Mouse (Mus musculus): ENCODE measurements around the gene Mad1l1. TPM values are rescaled to one million over a fixed set of nuclear protein-coding genes. Genes with fewer than 3 reads are reported as not detected.

Gene Mad1l1
- polyA plus RNA-seq, 1 experiment from 2014 or later, result 44.2 TPM

DNA sequence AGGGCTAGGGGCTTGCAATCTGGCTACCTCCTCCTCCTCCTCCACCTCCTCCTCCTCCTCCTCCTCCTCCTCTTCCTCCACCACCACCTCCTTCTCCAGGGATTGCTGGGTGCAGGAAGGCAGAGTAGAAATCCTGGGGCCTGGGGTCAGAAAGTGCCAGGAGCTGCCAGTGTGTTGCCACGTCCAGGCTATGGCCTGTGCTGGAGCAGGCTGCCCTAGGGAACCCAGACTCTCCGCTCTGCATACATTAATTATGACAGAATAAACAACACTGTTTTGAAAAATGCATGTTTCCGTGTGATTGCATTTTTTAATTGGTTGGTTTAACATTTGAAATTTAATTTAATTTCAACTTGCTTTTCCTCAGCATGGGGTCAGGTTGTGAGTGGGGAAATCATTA lies 285.7 kb downstream of the Mad1l1 start:
- no peak overlapping the region for H3K4me2 ChIP-seq
- H3K27ac ChIP-seq (ENCODE audit: low read depth, low read length), result no peak overlapping the region
- ATAC-seq (ENCODE audit: low FRiP score) (no peak), DNase-seq (ENCODE audit: low spot score, missing footprints) (no peak)
- H3K9ac ChIP-seq (ENCODE audit: low read length), result no peak overlapping the region
- H3K4me1 ChIP-seq (ENCODE audit: control insufficient read depth, insufficient read depth, low read length), result no peaks in the 10 kb centered on the region
- no peaks in the 10 kb centered on the region for H3K27me3 ChIP-seq (ENCODE audit: control insufficient read depth, insufficient read depth, low read length)
- H3K36me3 ChIP-seq (ENCODE audit: control insufficient read depth, insufficient read depth, low read length), result no peaks in the 10 kb centered on the region
- H3K4me3 ChIP-seq (ENCODE audit: low read depth, low read length), result no peak overlapping the region
- WGBS, result 85% methylated on average over 3 of the region's 3 CpGs
- no peaks in the 10 kb centered on the region for H3K9me3 ChIP-seq (ENCODE audit: control insufficient read depth, low read length)

DNA sequence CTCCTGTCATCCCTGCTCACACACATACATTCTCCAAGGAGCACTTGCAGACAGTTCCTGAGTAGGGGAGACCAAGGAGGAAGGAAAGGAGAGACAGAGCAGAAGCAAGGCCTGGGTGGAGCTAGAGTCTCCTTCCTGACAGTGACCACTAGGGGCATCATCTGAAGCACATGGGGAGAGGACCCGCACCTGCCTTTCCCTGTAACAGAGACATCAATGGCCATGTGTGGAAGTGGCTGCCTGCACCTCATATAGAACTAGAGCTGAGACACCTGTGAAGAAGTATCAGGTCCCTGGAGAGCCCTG lies 286.4 kb downstream of the Mad1l1 start:
- 43% methylated on average over 1 of the region's 1 CpGs for WGBS
- Histone ChIP-seq H3K9me3 (ENCODE audit: control insufficient read depth, low read length) (no peaks in the 10 kb centered on the region), H3K4me2 (no peak overlapping the region), H3K27ac (ENCODE audit: low read depth, low read length) (no peak overlapping the region), H3K4me3 (ENCODE audit: low read depth, low read length) (no peak overlapping the region), H3K27me3 (ENCODE audit: control insufficient read depth, insufficient read depth, low read length) (no peaks in the 10 kb centered on the region), H3K36me3 (ENCODE audit: control insufficient read depth, insufficient read depth, low read length) (no peaks in the 10 kb centered on the region), H3K4me1 (ENCODE audit: control insufficient read depth, insufficient read depth, low read length) (no peaks in the 10 kb centered on the region), H3K9ac (ENCODE audit: low read length) (no peak overlapping the region)
- ATAC-seq (ENCODE audit: low FRiP score) (no peak), DNase-seq (ENCODE audit: low spot score, missing footprints) (no peak)

- H3K36me3 ChIP-seq (ENCODE audit: control insufficient read depth, insufficient read depth, low read length), result no peaks in the 10 kb centered on the region
- DNase-seq (ENCODE audit: low spot score, missing footprints), result peak; percentile 69
- no peak overlapping the region for H3K4me3 ChIP-seq (ENCODE audit: low read depth, low read length)
- H3K27ac ChIP-seq (ENCODE audit: low read depth, low read length), result no peak overlapping the region
- 95% methylated on average over 5 of the region's 5 CpGs for WGBS
- H3K9ac ChIP-seq (ENCODE audit: low read length), result no peak overlapping the region
- ATAC-seq (ENCODE audit: low FRiP score), result no peak
- H3K27me3 ChIP-seq (ENCODE audit: control insufficient read depth, insufficient read depth, low read length), result no peaks in the 10 kb centered on the region
- no peak overlapping the region for H3K4me2 ChIP-seq
- H3K4me1 ChIP-seq (ENCODE audit: control insufficient read depth, insufficient read depth, low read length), result no peaks in the 10 kb centered on the region
- H3K9me3 ChIP-seq (ENCODE audit: control insufficient read depth, low read length), result no peaks in the 10 kb centered on the region
Measured at GRCm38 (mm10) chr5:140034300-140035024, 286.9 kb downstream of the Mad1l1 start.

DNA sequence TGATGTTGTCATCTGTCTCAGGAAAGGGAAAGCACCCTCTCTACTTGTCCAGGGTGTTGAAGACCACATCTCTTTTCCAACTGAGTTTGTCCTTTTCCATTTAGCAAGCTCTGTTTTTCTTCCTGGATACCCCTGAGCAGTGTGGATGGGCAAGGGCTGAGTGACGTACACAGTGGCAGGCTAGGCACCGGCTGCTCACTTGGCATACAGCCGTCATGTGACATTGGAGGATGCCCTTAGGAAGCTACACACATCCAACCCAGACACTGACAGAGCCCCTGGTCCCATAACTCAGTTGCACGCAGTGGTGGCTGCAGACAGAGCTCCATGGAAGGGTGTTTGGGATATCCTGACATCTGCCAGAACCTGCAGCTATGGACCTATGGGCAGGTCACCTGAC lies 295.0 kb downstream of the Mad1l1 start:
- DNase-seq (ENCODE audit: low spot score, missing footprints), result no peak
- no peak overlapping the region for H3K4me3 ChIP-seq (ENCODE audit: low read depth, low read length)
- H3K4me2 ChIP-seq, result no peak overlapping the region
- no peaks in the 10 kb centered on the region for H3K27me3 ChIP-seq (ENCODE audit: control insufficient read depth, insufficient read depth, low read length)
- H3K36me3 ChIP-seq (ENCODE audit: control insufficient read depth, insufficient read depth, low read length), result no peaks in the 10 kb centered on the region
- H3K27ac ChIP-seq (ENCODE audit: low read depth, low read length), result no peak overlapping the region
- no peak overlapping the region for H3K9ac ChIP-seq (ENCODE audit: low read length)
- WGBS, result 95% methylated on average over 4 of the region's 4 CpGs
- ATAC-seq (ENCODE audit: low FRiP score), result no peak
- no peaks in the 10 kb centered on the region for H3K9me3 ChIP-seq (ENCODE audit: control insufficient read depth, low read length)
- H3K4me1 ChIP-seq (ENCODE audit: control insufficient read depth, insufficient read depth, low read length), result 0 out of 2 replicates have a peak, but pooled peaks cover 4% of the 10 kb centered on the region

GRCm38 (mm10) chr5:140025301-140025700 lies 296.1 kb downstream of the Mad1l1 start:
- Histone ChIP-seq H3K36me3 (ENCODE audit: control insufficient read depth, insufficient read depth, low read length) (no peaks in the 10 kb centered on the region), H3K4me3 (ENCODE audit: low read depth, low read length) (no peak overlapping the region)
- WGBS, result 93% methylated on average over 2 of the region's 2 CpGs

DNA sequence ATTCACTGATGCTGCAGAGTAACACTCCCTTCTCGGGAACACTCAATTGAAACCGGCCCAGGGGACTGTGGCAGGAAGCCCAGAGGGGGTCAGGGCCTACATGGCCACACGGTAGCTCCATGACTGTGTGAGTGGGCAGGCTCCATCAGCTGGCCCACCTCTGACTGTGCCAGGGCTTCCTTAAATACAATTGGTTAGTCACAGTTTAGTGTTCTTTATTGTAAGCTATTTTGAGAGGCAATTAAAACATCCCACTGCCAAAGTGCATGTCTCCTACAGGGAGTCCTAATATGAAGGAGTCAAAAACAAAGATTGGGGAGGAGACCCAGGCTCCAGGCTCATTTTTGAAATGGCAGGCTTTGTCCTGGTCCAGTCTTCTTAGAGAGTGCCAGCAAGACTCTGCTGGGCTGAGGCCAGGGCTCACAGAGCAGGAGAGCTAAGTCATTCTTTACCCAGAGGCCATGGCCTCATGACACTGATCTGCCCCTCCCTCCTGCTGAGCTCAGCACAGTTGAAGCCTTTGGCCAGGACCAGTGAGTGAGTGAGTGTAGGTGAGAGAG lies 297.3 kb downstream of the Mad1l1 start:
- no peak for ATAC-seq (ENCODE audit: low FRiP score)
- 53% methylated on average over 3 of the region's 3 CpGs for WGBS
- peak; percentile 73 for DNase-seq (ENCODE audit: low spot score, missing footprints)

More at GRCm38 (mm10) chr5:140025301-140025700, 296.1 kb downstream of the Mad1l1 start:
- DNase-seq (ENCODE audit: low spot score, missing footprints) (peak; percentile 31), ATAC-seq (ENCODE audit: low FRiP score) (no peak)
- Histone ChIP-seq H3K9ac (ENCODE audit: low read length) (no peak overlapping the region), H3K4me1 (ENCODE audit: control insufficient read depth, insufficient read depth, low read length) (0 out of 2 replicates have a peak, but pooled peaks cover 4% of the 10 kb centered on the region), H3K27me3 (ENCODE audit: control insufficient read depth, insufficient read depth, low read length) (no peaks in the 10 kb centered on the region), H3K9me3 (ENCODE audit: control insufficient read depth, low read length) (no peaks in the 10 kb centered on the region), H3K27ac (ENCODE audit: low read depth, low read length) (no peak overlapping the region), H3K4me2 (no peak overlapping the region)

GRCm38 (mm10) chr5:140022861-140023260 lies 298.5 kb downstream of the Mad1l1 start:
- Histone ChIP-seq H3K4me3 (ENCODE audit: low read depth, low read length) (no peak overlapping the region), H3K9ac (ENCODE audit: low read length) (no peak overlapping the region), H3K36me3 (ENCODE audit: control insufficient read depth, insufficient read depth, low read length) (no peaks in the 10 kb centered on the region), H3K27me3 (ENCODE audit: control insufficient read depth, insufficient read depth, low read length) (no peaks in the 10 kb centered on the region), H3K4me2 (no peak overlapping the region), H3K9me3 (ENCODE audit: control insufficient read depth, low read length) (no peaks in the 10 kb centered on the region), H3K27ac (ENCODE audit: low read depth, low read length) (no peak overlapping the region), H3K4me1 (ENCODE audit: control insufficient read depth, insufficient read depth, low read length) (0 out of 2 replicates have a peak, but pooled peaks cover 4% of the 10 kb centered on the region)
- ATAC-seq (ENCODE audit: low FRiP score) (no peak), DNase-seq (ENCODE audit: low spot score, missing footprints) (peak; percentile 28)
- WGBS, result 89% methylated on average over 6 of the region's 6 CpGs

More for the DNA sequence above, 297.3 kb downstream of the Mad1l1 start:
- Histone ChIP-seq H3K4me3 (ENCODE audit: low read depth, low read length) (no peak overlapping the region), H3K4me2 (no peak overlapping the region), H3K9me3 (ENCODE audit: control insufficient read depth, low read length) (no peaks in the 10 kb centered on the region), H3K27ac (ENCODE audit: low read depth, low read length) (no peak overlapping the region), H3K36me3 (ENCODE audit: control insufficient read depth, insufficient read depth, low read length) (no peaks in the 10 kb centered on the region), H3K9ac (ENCODE audit: low read length) (no peak overlapping the region), H3K4me1 (ENCODE audit: control insufficient read depth, insufficient read depth, low read length) (0 out of 2 replicates have a peak, but pooled peaks cover 4% of the 10 kb centered on the region), H3K27me3 (ENCODE audit: control insufficient read depth, insufficient read depth, low read length) (no peaks in the 10 kb centered on the region)

DNA sequence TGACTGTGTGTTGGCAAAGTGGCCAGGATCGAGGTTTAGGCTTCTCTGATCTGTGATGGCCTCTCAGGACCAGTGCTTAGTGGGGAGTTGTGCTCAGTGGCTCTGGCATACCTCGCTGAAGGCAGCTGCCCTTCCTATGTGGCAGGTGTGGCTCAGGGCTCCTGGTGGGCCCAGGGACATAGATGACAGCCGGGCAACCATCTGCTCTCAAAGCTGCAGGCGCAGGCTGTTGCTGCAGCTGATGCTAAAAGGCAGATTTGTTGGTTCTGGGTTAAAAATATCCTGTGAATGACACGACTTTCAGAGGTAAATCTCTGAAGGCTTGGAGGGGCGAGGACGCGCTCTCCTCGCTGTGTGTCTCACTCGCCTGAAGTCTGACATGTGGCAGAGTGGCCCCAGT lies 299.6 kb downstream of the Mad1l1 start:
- ATAC-seq (ENCODE audit: low FRiP score) (no peak), DNase-seq (ENCODE audit: low spot score, missing footprints) (no peak)
- WGBS, result 84% methylated on average over 10 of the region's 10 CpGs
- Histone ChIP-seq H3K4me3 (ENCODE audit: low read depth, low read length) (no peak overlapping the region), H3K27ac (ENCODE audit: low read depth, low read length) (no peak overlapping the region), H3K9ac (ENCODE audit: low read length) (no peak overlapping the region), H3K9me3 (ENCODE audit: control insufficient read depth, low read length) (no peaks in the 10 kb centered on the region), H3K36me3 (ENCODE audit: control insufficient read depth, insufficient read depth, low read length) (no peaks in the 10 kb centered on the region), H3K27me3 (ENCODE audit: control insufficient read depth, insufficient read depth, low read length) (no peaks in the 10 kb centered on the region), H3K4me2 (no peak overlapping the region), H3K4me1 (ENCODE audit: control insufficient read depth, insufficient read depth, low read length) (0 out of 2 replicates have a peak, but pooled peaks cover 4% of the 10 kb centered on the region)

GRCm38 (mm10) chr5:140019616-140020015 lies 301.7 kb downstream of the Mad1l1 start:
- DNase-seq (ENCODE audit: low spot score, missing footprints), result peak; percentile 77
- WGBS, result 89% methylated on average over 1 of the region's 1 CpGs
- Histone ChIP-seq H3K27ac (ENCODE audit: low read depth, low read length) (no peak overlapping the region), H3K9me3 (ENCODE audit: control insufficient read depth, low read length) (no peaks in the 10 kb centered on the region), H3K36me3 (ENCODE audit: control insufficient read depth, insufficient read depth, low read length) (no peaks in the 10 kb centered on the region), H3K4me1 (ENCODE audit: control insufficient read depth, insufficient read depth, low read length) (0 out of 2 replicates have a peak, but pooled peaks cover 4% of the 10 kb centered on the region), H3K4me2 (no peak overlapping the region), H3K9ac (ENCODE audit: low read length) (no peak overlapping the region), H3K4me3 (ENCODE audit: low read depth, low read length) (no peak overlapping the region), H3K27me3 (ENCODE audit: control insufficient read depth, insufficient read depth, low read length) (no peaks in the 10 kb centered on the region)
- no peak for ATAC-seq (ENCODE audit: low FRiP score)
